Mouse (Mus musculus) cerebellum, adult 11-12 months (tissue): Measurements from ENCODE around the gene Gpr87.

Experiments used
- DNase-seq: peaks from one replicate; pipeline ENCODE4 v3.0.0; 2022

Gene Gpr87

GRCm38 (mm10) chr3:59194938-59195337, at the start of gene Gpr87:
Gene Gpr87 (minus strand): TSS chr3:59195104.
- no peak for DNase-seq

GRCm38 (mm10) chr3:59243384-59243783, 48.5 kb upstream of the Gpr87 start:
- peak; percentile 53 for DNase-seq

- no peak for DNase-seq
These were observed 40.0 kb upstream of the Gpr87 start for GRCm38 (mm10) chr3:59234878-59235277.

- no peak for DNase-seq
These were observed 36.0 kb upstream of the Gpr87 start for GRCm38 (mm10) chr3:59230912-59231311.

- no peak for DNase-seq
These were observed 34.0 kb upstream of the Gpr87 start for GRCm38 (mm10) chr3:59228730-59229551.

GRCm38 (mm10) chr3:59227696-59228095, 32.8 kb upstream of the Gpr87 start:
- no peak for DNase-seq

- DNase-seq, result no peak
These were observed 30.5 kb upstream of the Gpr87 start for GRCm38 (mm10) chr3:59225411-59225810.

- no peak for DNase-seq
These were observed 27.4 kb upstream of the Gpr87 start for GRCm38 (mm10) chr3:59222303-59222702.

- no peak for DNase-seq
These were observed 24.4 kb upstream of the Gpr87 start for GRCm38 (mm10) chr3:59219326-59219725.

- no peak for DNase-seq
These were observed 22.3 kb upstream of the Gpr87 start for GRCm38 (mm10) chr3:59217211-59217610.

- no peak for DNase-seq
These were observed 17.5 kb upstream of the Gpr87 start for GRCm38 (mm10) chr3:59212404-59212803.

GRCm38 (mm10) chr3:59211784-59212183, 16.9 kb upstream of the Gpr87 start:
- no peak for DNase-seq

- no peak for DNase-seq
These were observed 15.8 kb upstream of the Gpr87 start, which contains the start of gene P2ry13 for GRCm38 (mm10) chr3:59210727-59211126. Gene P2ry13 (minus strand): TSS chr3:59210882.

- DNase-seq, result no peak
These were observed 15.2 kb upstream of the Gpr87 start for GRCm38 (mm10) chr3:59210089-59210488.

GRCm38 (mm10) chr3:59208650-59209548, 14.0 kb upstream of the Gpr87 start:
- peak; percentile 27 for DNase-seq

GRCm38 (mm10) chr3:59205941-59206340, 11.0 kb upstream of the Gpr87 start:
- no peak for DNase-seq

GRCm38 (mm10) chr3:59204719-59205503, 10.0 kb upstream of the Gpr87 start:
- no peak for DNase-seq

GRCm38 (mm10) chr3:59203802-59204520, 9.1 kb upstream of the Gpr87 start:
- no peak for DNase-seq

- no peak for DNase-seq
These were observed 2.5 kb upstream of the Gpr87 start for GRCm38 (mm10) chr3:59197329-59197948.

- DNase-seq, result no peak
These were observed 805 bp downstream of the Gpr87 start for GRCm38 (mm10) chr3:59194099-59194498.

GRCm38 (mm10) chr3:59191674-59192073, 3.2 kb downstream of the Gpr87 start:
- no peak for DNase-seq

- DNase-seq, result no peak
These were observed 7.6 kb downstream of the Gpr87 start for GRCm38 (mm10) chr3:59187336-59187735.
